Mouse (Mus musculus): ENCODE data around the gene Ebf1. TPM values are rescaled to one million over a fixed set of nuclear protein-coding genes. Genes with fewer than 3 reads are reported as not detected.

Gene Ebf1
- polyA plus RNA-seq, 1 experiment: not detected

DNA sequence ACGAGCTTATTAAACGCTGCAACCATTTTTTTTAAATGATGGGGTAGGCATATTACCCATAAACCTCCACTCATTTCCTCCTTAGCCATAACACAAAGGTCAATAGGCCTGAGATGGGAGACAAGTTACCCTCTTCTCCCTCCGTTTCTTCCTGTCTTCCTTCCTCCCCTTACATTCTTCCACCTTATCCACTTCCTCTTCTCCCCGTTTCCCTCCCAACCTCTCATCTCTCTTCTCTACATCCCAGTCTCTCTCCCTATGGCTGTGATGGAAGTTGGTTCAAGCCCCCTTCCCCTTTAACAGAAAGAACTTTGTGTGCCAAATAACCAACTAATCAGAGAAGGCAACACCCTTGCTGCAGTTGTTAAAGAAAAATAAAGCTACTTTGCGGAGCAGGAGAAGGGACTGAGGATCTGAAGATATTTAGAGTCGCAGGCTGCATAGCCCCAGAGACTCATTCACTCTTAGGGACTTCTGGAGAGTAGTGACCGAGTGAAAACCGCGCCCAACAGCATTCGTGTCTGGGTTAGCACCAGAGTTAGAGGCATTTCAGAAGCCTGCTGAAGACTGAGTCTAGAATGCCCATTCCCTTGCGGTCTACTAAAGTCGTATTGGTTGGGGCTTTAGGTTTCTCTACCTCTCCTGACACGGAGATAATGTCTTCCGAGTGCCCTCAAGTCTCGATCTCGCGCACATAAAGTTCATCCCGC is 884 bp upstream of the Ebf1 start:
- Histone ChIP-seq H3K4me1 (ENCODE audit: control insufficient read depth) (peaks cover 8% of the 10 kb centered on the region), H3K27me3 (ENCODE audit: control insufficient read depth) (peaks cover 98% of the 10 kb centered on the region), H3K4me3 (replicated peaks) (no peak overlapping the region), H3K9me3 (ENCODE audit: control insufficient read depth, low read length) (peaks cover 8% of the 10 kb centered on the region; the same call in 1 of the 2 replicates), H3K36me3 (ENCODE audit: control insufficient read depth) (no peaks in the 10 kb centered on the region)
- TF ChIP-seq TAL1 (IDR thresholded peaks at IDR 0.05; ENCODE audit: low read length): no peak
- TF ChIP-seq GATA1 (IDR thresholded peaks at IDR 0.05; ENCODE audit: low read length): no peak

DNA sequence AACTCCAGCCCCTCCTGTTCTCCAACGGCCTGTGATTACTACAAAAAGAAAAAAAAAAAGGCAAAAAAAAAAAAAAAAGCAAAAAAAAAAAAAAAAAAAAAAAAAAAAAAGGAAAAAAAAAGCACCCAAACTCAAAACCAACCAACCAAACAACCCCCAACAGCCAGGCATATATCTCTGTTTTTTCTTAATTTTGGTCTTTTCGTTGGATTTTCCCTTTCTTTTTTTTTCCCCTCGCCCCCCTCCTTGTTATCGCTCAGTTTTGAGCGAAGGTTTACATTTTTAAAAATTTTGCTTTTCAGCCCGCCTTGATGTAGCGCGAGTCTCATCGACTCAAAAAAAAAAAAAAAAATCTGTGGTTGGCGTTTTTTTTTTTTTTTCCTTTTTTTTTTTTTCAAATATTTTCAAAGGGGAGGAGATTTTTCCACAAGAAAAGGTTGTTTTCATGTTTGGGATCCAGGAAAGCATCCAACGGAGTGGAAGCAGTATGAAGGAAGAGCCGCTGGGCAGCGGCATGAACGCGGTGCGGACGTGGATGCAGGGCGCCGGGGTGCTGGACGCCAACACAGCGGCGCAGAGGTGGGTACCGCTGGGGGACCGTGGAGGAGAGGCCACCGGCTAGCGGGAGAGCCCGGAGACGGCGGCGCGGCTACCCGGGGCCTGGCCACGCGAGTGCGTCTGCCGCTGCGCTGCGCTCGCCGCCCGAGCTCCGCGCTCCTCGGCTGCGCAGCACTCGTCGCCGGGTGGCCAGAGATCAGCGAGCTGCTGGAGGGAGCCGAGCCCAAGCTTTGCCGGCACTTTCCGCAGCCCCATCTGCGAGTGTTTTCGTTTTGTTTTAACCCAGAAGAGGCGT is 843 bp downstream of the Ebf1 start:
- H3K36me3 ChIP-seq (ENCODE audit: control insufficient read depth): no peaks in the 10 kb centered on the region
- H3K4me3 ChIP-seq (replicated peaks): no peak overlapping the region
- peaks cover 93% of the 10 kb centered on the region for H3K27me3 ChIP-seq (ENCODE audit: control insufficient read depth)
- peaks cover 8% of the 10 kb centered on the region for H3K4me1 ChIP-seq (ENCODE audit: control insufficient read depth)
- TF ChIP-seq TAL1 (IDR thresholded peaks at IDR 0.05; ENCODE audit: low read length) (no peak), GATA1 (IDR thresholded peaks at IDR 0.05; ENCODE audit: low read length) (no peak)
- peaks cover 6% of the 10 kb centered on the region; the same call in 1 of the 2 replicates for H3K9me3 ChIP-seq (ENCODE audit: control insufficient read depth, low read length)

DNA sequence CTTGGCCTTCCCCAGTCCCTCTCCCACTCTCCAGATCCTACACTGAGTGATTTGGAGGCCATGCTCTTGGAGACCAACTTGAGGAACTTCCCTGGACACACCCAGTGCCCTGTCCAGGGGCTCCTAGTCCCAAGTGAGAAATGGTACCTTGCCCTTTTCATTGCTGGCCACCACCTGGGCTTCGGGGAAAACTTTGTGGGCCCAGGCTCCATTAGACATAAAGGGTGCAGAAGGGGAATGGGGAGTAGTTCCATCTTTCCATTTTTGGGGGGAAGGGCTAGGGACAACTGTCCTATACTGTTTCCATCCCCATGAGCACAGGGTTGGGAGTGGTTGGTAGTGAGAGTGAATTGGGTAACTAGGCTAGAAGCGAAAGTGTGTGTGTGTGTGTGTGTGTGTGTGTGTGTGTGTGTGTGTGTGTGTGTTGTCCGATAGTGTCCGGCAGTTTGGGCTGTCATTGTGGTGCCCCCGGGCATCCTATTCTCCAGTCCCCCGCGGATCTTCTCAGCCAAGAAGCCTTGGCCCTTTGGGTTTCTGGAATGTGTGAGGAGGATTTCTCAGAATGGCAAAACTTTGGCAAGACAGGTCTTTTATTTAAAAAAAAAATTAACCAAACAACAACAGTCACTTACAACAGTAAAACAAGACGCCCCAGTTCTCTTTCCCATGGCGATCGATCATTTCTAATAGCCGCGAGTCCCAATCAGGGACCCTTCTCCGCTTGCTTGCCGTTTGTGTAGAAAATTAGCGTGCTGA is 2.2 kb downstream of the Ebf1 start:
- Histone ChIP-seq H3K4me1 (ENCODE audit: control insufficient read depth) (peaks cover 8% of the 10 kb centered on the region), H3K4me3 (replicated peaks) (no peak overlapping the region), H3K9me3 (ENCODE audit: control insufficient read depth, low read length) (peaks cover 6% of the 10 kb centered on the region; the same call in 1 of the 2 replicates), H3K36me3 (ENCODE audit: control insufficient read depth) (no peaks in the 10 kb centered on the region), H3K27me3 (ENCODE audit: control insufficient read depth) (peaks cover 80% of the 10 kb centered on the region)
- no peak for TF ChIP-seq GATA1 (IDR thresholded peaks at IDR 0.05; ENCODE audit: low read length)
- no peak for TF ChIP-seq TAL1 (IDR thresholded peaks at IDR 0.05; ENCODE audit: low read length)

DNA sequence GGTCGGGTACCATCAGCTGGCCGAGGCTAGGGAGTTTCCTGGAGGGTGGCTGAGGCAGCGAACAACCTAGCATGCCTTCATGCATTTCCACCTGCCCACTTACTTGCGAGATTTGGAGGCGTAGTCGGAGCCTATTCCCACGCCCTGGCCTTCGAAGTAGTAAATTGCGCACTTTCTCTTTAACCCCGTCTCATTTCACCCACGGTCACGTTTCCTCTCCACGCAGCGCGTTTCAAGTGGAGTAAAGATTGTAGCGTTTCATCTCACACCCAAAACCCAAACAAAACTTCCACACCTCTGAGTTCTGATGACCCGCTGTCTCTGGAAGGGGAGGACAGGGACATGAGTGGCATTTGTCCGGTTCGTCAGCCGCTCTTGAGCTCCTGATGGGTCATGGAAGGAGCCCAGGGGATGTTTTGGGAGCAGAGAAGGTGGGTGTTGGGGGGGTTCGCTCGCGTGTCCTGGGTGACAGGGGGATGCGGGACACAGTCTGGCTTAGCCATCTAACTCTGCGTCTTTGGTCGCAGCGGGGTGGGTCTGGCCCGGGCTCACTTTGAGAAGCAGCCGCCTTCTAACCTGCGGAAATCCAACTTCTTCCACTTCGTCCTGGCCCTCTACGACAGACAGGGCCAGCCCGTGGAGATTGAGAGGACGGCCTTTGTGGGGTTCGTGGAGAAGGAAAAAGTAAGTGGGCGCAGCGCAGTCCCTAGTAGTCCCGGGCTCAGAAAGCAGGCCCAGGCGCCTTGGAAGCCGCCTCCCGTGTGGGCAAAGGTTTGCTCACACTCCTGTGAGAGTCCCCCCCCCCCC is 3.0 kb downstream of the Ebf1 start:
- Histone ChIP-seq H3K9me3 (ENCODE audit: control insufficient read depth, low read length) (peaks cover 6% of the 10 kb centered on the region; the same call in 1 of the 2 replicates), H3K36me3 (ENCODE audit: control insufficient read depth) (no peaks in the 10 kb centered on the region), H3K4me1 (ENCODE audit: control insufficient read depth) (peaks cover 8% of the 10 kb centered on the region), H3K27me3 (ENCODE audit: control insufficient read depth) (peaks cover 74% of the 10 kb centered on the region), H3K4me3 (replicated peaks) (no peak overlapping the region)
- no peak for TF ChIP-seq GATA1 (IDR thresholded peaks at IDR 0.05; ENCODE audit: low read length)
- TF ChIP-seq TAL1 (IDR thresholded peaks at IDR 0.05; ENCODE audit: low read length): no peak

DNA sequence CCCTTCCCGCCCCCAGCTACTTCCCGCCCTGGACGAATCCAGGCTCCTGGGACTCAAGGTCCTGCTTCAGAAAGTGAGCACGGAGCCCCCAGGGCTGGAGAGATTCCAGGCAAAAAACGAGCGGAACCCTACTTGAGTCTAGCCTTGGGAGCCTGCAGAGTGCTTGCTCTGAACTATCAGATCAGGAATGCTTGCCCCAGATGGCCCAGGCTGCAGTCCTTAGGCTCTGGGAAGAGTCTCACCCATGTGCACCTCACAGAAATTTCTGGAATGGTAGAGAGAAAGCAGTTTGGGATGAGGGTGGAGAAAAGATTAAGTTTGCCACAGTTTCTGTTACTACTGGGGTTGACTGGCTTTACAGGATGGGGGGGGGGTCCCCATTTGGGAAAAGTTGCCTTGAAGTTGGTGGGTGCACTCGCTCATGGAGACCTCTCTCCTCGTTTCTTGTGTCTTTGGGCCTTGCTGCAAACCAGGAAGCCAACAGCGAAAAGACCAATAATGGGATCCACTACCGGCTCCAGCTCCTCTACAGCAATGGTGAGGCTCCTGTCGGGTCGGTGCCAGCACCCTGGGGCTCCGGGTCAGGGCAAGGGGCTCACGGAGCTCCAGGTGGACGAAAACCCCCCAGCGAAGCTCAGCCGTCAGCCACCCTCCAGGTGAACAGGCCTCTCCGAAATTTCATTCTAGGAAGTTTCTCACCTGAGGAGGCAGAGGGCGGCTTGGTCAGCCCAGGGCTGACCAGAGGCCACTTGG is 3.8 kb downstream of the Ebf1 start:
- H3K9me3 ChIP-seq (ENCODE audit: control insufficient read depth, low read length): peaks cover 6% of the 10 kb centered on the region; the same call in 1 of the 2 replicates
- no peak overlapping the region for H3K4me3 ChIP-seq (replicated peaks)
- H3K36me3 ChIP-seq (ENCODE audit: control insufficient read depth): no peaks in the 10 kb centered on the region
- peaks cover 66% of the 10 kb centered on the region for H3K27me3 ChIP-seq (ENCODE audit: control insufficient read depth)
- peaks cover 8% of the 10 kb centered on the region for H3K4me1 ChIP-seq (ENCODE audit: control insufficient read depth)
- TF ChIP-seq GATA1 (IDR thresholded peaks at IDR 0.05; ENCODE audit: low read length): no peak
- no peak for TF ChIP-seq TAL1 (IDR thresholded peaks at IDR 0.05; ENCODE audit: low read length)

DNA sequence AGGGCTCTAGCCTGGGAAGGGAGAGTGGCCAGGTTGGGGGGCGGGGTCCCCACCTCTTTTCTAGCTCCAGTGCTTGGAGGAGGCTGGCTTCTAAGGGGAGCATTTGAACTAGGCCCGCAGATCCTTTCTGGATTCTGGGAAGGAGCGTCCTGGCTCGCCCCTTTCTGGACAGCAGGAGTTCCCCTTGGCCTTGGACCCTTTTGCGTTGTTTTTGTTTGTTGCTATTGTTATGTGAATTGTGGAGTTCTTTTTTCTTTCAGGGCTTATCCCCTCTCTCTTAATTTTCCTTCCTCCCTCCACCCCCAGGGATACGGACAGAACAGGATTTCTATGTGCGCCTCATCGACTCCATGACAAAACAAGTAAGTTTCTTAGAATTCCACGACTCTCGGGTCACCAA is 4.5 kb downstream of the Ebf1 start:
- H3K36me3 ChIP-seq (ENCODE audit: control insufficient read depth): no peaks in the 10 kb centered on the region
- H3K27me3 ChIP-seq (ENCODE audit: control insufficient read depth): peaks cover 58% of the 10 kb centered on the region
- peaks cover 6% of the 10 kb centered on the region; the same call in 1 of the 2 replicates for H3K9me3 ChIP-seq (ENCODE audit: control insufficient read depth, low read length)
- no peak for TF ChIP-seq TAL1 (IDR thresholded peaks at IDR 0.05; ENCODE audit: low read length)
- TF ChIP-seq GATA1 (IDR thresholded peaks at IDR 0.05; ENCODE audit: low read length): no peak
- H3K4me3 ChIP-seq (replicated peaks): no peak overlapping the region
- peaks cover 6% of the 10 kb centered on the region for H3K4me1 ChIP-seq (ENCODE audit: control insufficient read depth)

DNA sequence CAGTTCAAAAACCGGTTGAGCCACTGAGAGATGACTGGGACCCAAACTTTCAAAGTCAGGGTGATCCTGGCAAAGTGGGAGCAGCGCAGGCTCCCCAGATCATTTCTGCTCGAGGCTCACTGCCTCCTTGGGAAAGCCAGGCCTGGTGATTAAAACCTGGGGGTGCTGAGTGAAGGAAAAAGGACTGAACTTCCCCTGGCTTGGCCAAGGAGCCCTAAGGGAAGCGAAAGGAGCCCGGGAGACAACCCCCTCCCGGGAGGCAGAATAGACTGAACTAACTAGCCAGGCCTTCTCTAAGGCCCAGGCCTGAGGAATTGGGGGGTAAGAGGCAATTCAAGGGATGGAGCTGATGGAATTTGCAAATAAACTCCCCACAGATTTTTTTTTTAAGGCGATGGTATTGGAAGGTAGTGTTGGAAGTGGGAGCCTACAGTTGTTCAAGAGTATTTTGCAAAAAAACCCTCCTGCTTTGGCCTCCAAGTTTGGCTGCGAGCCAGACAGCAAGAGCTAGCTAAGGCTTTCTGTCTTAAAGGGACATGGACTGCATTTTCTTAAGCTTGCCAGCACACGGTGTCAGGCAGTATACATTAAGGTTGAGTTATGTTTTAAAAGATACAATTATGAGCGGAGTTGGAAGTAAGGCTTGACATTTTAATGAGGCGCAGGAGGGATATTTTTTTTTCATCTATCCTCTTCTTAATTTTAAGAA is 5.1 kb downstream of the Ebf1 start:
- no peak overlapping the region for H3K4me3 ChIP-seq (replicated peaks)
- peaks cover 53% of the 10 kb centered on the region for H3K27me3 ChIP-seq (ENCODE audit: control insufficient read depth)
- TF ChIP-seq TAL1 (IDR thresholded peaks at IDR 0.05; ENCODE audit: low read length): no peak
- no peak for TF ChIP-seq GATA1 (IDR thresholded peaks at IDR 0.05; ENCODE audit: low read length)

More for the DNA sequence above, 5.1 kb downstream of the Ebf1 start:
- no peaks in the 10 kb centered on the region; the same call in 1 of the 2 replicates for H3K4me1 ChIP-seq (ENCODE audit: control insufficient read depth)
- H3K36me3 ChIP-seq (ENCODE audit: control insufficient read depth): no peaks in the 10 kb centered on the region
- no peaks in the 10 kb centered on the region; the same call in 1 of the 2 replicates for H3K9me3 ChIP-seq (ENCODE audit: control insufficient read depth, low read length)

Measured in erythroblast, embryonic 14.5 days (primary cell).